Mouse (Mus musculus): ENCODE data around the gene Tpi1.
"Not testable (repeated sequence)": the region's sequence is repeated elsewhere in the genome, so short reads cannot be mapped to it uniquely, and the experiment has no call there.

Gene Tpi1

GRCm38 (mm10) chr6:124831649-124832048 is 17.6 kb upstream of the Tpi1 start:
- DNase-seq (ENCODE audit: extremely low spot score, low spot score) = no peak

- DNase-seq (ENCODE audit: extremely low spot score, low spot score) = not testable (repeated sequence)
Observed at GRCm38 (mm10) chr6:124831199-124831598, 17.1 kb upstream of the Tpi1 start.

GRCm38 (mm10) chr6:124829799-124830700 is 16.0 kb upstream of the Tpi1 start:
- peak; percentile 87 for DNase-seq (ENCODE audit: extremely low spot score, low spot score)

- peak; percentile 98 for DNase-seq (ENCODE audit: extremely low spot score, low spot score)
Observed at GRCm38 (mm10) chr6:124828868-124829798, 15.0 kb upstream of the Tpi1 start, which contains the start of the genes Usp5 and Cdca3. Usp5 (minus strand) TSS chr6:124829484. Cdca3 (plus strand) TSS chr6:124829547.

- peak; percentile 35 for DNase-seq (ENCODE audit: extremely low spot score, low spot score)
Observed at GRCm38 (mm10) chr6:124828101-124828592, 14.1 kb upstream of the Tpi1 start.

- DNase-seq (ENCODE audit: extremely low spot score, low spot score) = no peak
Observed at GRCm38 (mm10) chr6:124822049-124822448, 8.0 kb upstream of the Tpi1 start.

- no peak for DNase-seq (ENCODE audit: extremely low spot score, low spot score)
Observed at GRCm38 (mm10) chr6:124820891-124821290, 6.8 kb upstream of the Tpi1 start.

- no peak for DNase-seq (ENCODE audit: extremely low spot score, low spot score)
Observed at GRCm38 (mm10) chr6:124817971-124818370, 3.9 kb upstream of the Tpi1 start.

- no peak for DNase-seq (ENCODE audit: extremely low spot score, low spot score)
Observed at GRCm38 (mm10) chr6:124817563-124817962, 3.5 kb upstream of the Tpi1 start.

- DNase-seq (ENCODE audit: extremely low spot score, low spot score) = no peak
Observed at GRCm38 (mm10) chr6:124817125-124817524, 3.0 kb upstream of the Tpi1 start.

GRCm38 (mm10) chr6:124816611-124817010 is 2.5 kb upstream of the Tpi1 start:
- no peak for DNase-seq (ENCODE audit: extremely low spot score, low spot score)

- no peak for DNase-seq (ENCODE audit: extremely low spot score, low spot score)
Observed at GRCm38 (mm10) chr6:124814858-124815774, 1.0 kb upstream of the Tpi1 start.

- DNase-seq (ENCODE audit: extremely low spot score, low spot score) = no peak
Observed at GRCm38 (mm10) chr6:124814448-124814847, 352 bp upstream of the Tpi1 start.

- peak; percentile 73 for DNase-seq (ENCODE audit: extremely low spot score, low spot score)
Observed at GRCm38 (mm10) chr6:124813496-124813895, 600 bp downstream of the Tpi1 start.

GRCm38 (mm10) chr6:124812848-124813247 is 1.2 kb downstream of the Tpi1 start:
- no peak for DNase-seq (ENCODE audit: extremely low spot score, low spot score)

GRCm38 (mm10) chr6:124811701-124812560 is 2.2 kb downstream of the Tpi1 start:
- no peak for DNase-seq (ENCODE audit: extremely low spot score, low spot score)

- no peak for DNase-seq (ENCODE audit: extremely low spot score, low spot score)
Observed at GRCm38 (mm10) chr6:124811403-124811665, 2.8 kb downstream of the Tpi1 start.

- not testable (repeated sequence) for DNase-seq (ENCODE audit: extremely low spot score, low spot score)
Observed at GRCm38 (mm10) chr6:124810566-124811402, 3.3 kb downstream of the Tpi1 start.

All from neural tube, embryonic 10.5 days (tissue).